11 mouse cellular contexts compared by ENCODE assay signal in genomic region chr12:106080945-106081747, GRCm38 (mm10).
A peak's percentile ranks its signal among the peaks of the same experiment; 100 is the strongest.
DNase-seq lines count a peak whose midpoint lies in the region; ATAC-seq lines count a peak whose summit lies in the region.
"Had no signal": no experiment of that assay in that cellular context is flagged by ENCODE, and none has a peak within 500 bp of the region (broad histone marks: within the 10 kb centered on the region; RNA-seq: fewer than 3 reads in every experiment).

No protein-coding gene starts in this region.

- 32% methylated on average over 23 of the region's 23 CpGs for WGBS in kidney, embryonic 15.5 days
- WGBS in hindbrain, embryonic 11.5 days: 31% methylated on average over 23 of the region's 23 CpGs

- H3K4me2 ChIP-seq in kidney, embryonic 15.5 days: peak overlapping the region; percentile 23; the same call in 1 of the 2 replicates
- H3K4me2 ChIP-seq in hindbrain, embryonic 11.5 days (replicated peaks; ENCODE audit: low read depth, low read length): peak overlapping the region; percentile 22
- H3K4me2 ChIP-seq: limb, embryonic 15.5 days had no signal

- no peaks in the 10 kb centered on the region for H3K9me3 ChIP-seq in kidney, embryonic 15.5 days (replicated peaks)
- H3K9me3 ChIP-seq in hindbrain, embryonic 11.5 days (ENCODE audit: control insufficient read depth, low read length): no peaks in the 10 kb centered on the region
- H3K9me3 ChIP-seq: limb, embryonic 15.5 days had no signal

- no peak overlapping the region for H3K27ac ChIP-seq in kidney, embryonic 15.5 days
- peak overlapping the region; percentile 59; the same call in 1 of the 2 replicates for H3K27ac ChIP-seq in hindbrain, embryonic 11.5 days (ENCODE audit: low read depth, low read length)
- H3K27ac ChIP-seq: limb, embryonic 15.5 days had no signal

- H3K9ac ChIP-seq in kidney, embryonic 15.5 days: no peak overlapping the region
- no peak overlapping the region for H3K9ac ChIP-seq in hindbrain, embryonic 11.5 days (ENCODE audit: low read depth, low read length)
- H3K9ac ChIP-seq: limb, embryonic 15.5 days had no signal

- DNase-seq in kidney, postnatal 14 days: no peak
- DNase-seq in cerebellum, postnatal 14 days: peak; percentile 44 to 68
- DNase-seq in hindbrain, embryonic 11.5 days (ENCODE audit: low spot score): peak; percentile 48
- DNase-seq in neural tube, embryonic 10.5 days (ENCODE audit: extremely low spot score, low spot score): peak; percentile 48
- no peak for DNase-seq in lung, postnatal 10 days
- DNase-seq in urinary bladder, postnatal 14 days (ENCODE audit: low spot score): no peak
- DNase-seq in thymus, postnatal 0 days (ENCODE audit: low spot score): no peak
- DNase-seq: heart, adult 18-20 months had no signal

- peaks cover 23% of the 10 kb centered on the region for H3K4me1 ChIP-seq in kidney, embryonic 15.5 days
- H3K4me1 ChIP-seq in hindbrain, embryonic 11.5 days (replicated peaks; ENCODE audit: control insufficient read depth, insufficient read depth, low read length): peaks cover 13% of the 10 kb centered on the region

- peaks cover 6% of the 10 kb centered on the region for H3K36me3 ChIP-seq in kidney, embryonic 15.5 days
- no peaks in the 10 kb centered on the region for H3K36me3 ChIP-seq in hindbrain, embryonic 11.5 days (ENCODE audit: control insufficient read depth, insufficient read depth, low read length)

- no peak overlapping the region for H3K4me3 ChIP-seq in kidney, embryonic 15.5 days (replicated peaks)
- no peak overlapping the region for H3K4me3 ChIP-seq in hindbrain, embryonic 11.5 days (ENCODE audit: low read depth, low read length)
- H3K4me3 ChIP-seq: limb, embryonic 15.5 days had no signal

- no peaks in the 10 kb centered on the region for H3K27me3 ChIP-seq in kidney, embryonic 15.5 days
- no peaks in the 10 kb centered on the region for H3K27me3 ChIP-seq in hindbrain, embryonic 11.5 days (ENCODE audit: control insufficient read depth, insufficient read depth, low read length)
- H3K27me3 ChIP-seq: limb, embryonic 15.5 days had no signal

- no peak for ATAC-seq in kidney, embryonic 15.5 days (replicated peaks; ENCODE audit: low FRiP score)
- ATAC-seq in hindbrain, embryonic 11.5 days (ENCODE audit: low FRiP score): peak; percentile 41; the same call in 1 of the 2 replicates
- ATAC-seq: CD4-positive, CD25-positive, alpha-beta regulatory T cell, adult 4 months had no signal

Comparison
In these comparisons a context has a peak if more than half of its experiments do, and no peak if none do; other contexts are left out.
1. DNase-seq: peak in cerebellum, postnatal 14 days (2 of 2), hindbrain, embryonic 11.5 days (single experiment) and neural tube, embryonic 10.5 days (single experiment); none in kidney, postnatal 14 days (single experiment), lung, postnatal 10 days (single experiment), urinary bladder, postnatal 14 days (single experiment) and thymus, postnatal 0 days (single experiment).